Mouse (Mus musculus) hindbrain, embryonic 15.5 days (tissue): ENCODE data around the gene B230217C12Rik. TPM values are rescaled to one million over a fixed set of nuclear protein-coding genes. Genes with fewer than 3 reads are reported as not detected.

Experiments used
- ATAC-seq: fragments of 200-750 bp; cut with Nextera tagmentation; 2 replicates; pipeline ENCODE4 v1.8.0; 2017; ENCODE audit warnings: low read depth, moderate number of reproducible peaks, moderate TSS enrichment; ENCODE audit not compliant: low FRiP score
- H3K27ac ChIP-seq: fragments of 300-500 bp; sonication (generic); replicated peaks from 2 replicates; pipeline ENCODE4 v1.5.1; 2015; ENCODE audit warnings: mild to moderate bottlenecking, inconsistent platforms
- H3K27me3 ChIP-seq: fragments of 300-500 bp; sonication (generic); 2 replicates; pipeline ENCODE4 v1.6.1; 2015; ENCODE audit warnings: control low read depth, inconsistent platforms
- H3K36me3 ChIP-seq: fragments of 300-500 bp; sonication (generic); 2 replicates; pipeline ENCODE4 v1.6.1; 2015; ENCODE audit warnings: control low read depth, inconsistent platforms
- H3K4me1 ChIP-seq: fragments of 300-500 bp; sonication (generic); replicated peaks from 2 replicates; pipeline ENCODE4 v1.6.1; 2015; ENCODE audit warnings: control low read depth, inconsistent platforms
- H3K4me2 ChIP-seq: fragments of 300-500 bp; sonication (generic); 2 replicates; pipeline ENCODE4 v1.6.1; 2015; ENCODE audit warnings: moderate library complexity, mild to moderate bottlenecking, inconsistent platforms
- H3K4me3 ChIP-seq: fragments of 300-500 bp; sonication (generic); 2 replicates; pipeline ENCODE4 v1.5.1; 2015; ENCODE audit warnings: mild to moderate bottlenecking, inconsistent platforms
- H3K9ac ChIP-seq: fragments of 300-500 bp; sonication (generic); 2 replicates; pipeline ENCODE4 v1.6.1; 2015; ENCODE audit warnings: inconsistent platforms
- H3K9me3 ChIP-seq: fragments of 300-500 bp; sonication (generic); 2 replicates; pipeline ENCODE4 v1.6.1; 2016; ENCODE audit warnings: control low read depth, inconsistent platforms
- WGBS: fragments of 180-500 bp; shearing (Covaris S2); methylation state at CpG from one replicate; pipeline ENCODE4 v1.1.7; 2015; 5-methylcytosine and 5-hydroxymethylcytosine counted together
- polyA plus RNA-seq: library from polyadenylated mRNA; unstranded; fragments of >200 nt; fragmentation: Nextera tagmentation; extraction: Ambion mirVana; gene quantifications from 2 replicates; pipeline ENCODE4 v1.2.1, GENCODE M21; 2015

Gene B230217C12Rik
- 32.4 and 38.8 TPM in 2 replicates for polyA plus RNA-seq

DNA sequence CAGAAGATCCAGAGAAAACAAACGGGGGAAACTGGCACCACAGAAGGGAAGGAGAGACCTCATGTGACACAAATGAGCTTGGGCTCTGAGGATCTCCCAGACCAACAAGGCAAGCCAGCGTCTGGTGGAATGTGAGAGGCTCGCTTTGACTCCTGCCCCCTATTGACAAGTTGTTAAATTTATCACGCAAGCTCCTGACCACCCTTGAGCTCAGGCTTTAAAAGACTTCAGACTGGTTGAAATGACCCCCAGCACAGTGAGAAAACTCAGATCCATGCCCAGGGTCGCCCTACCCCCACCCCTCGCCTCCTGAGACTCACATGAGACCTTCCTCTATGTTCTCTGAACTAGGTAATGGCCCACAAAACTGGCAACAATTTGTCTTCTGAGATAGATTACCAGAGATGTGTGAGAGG is at the start of gene B230217C12Rik:
TSS of gene B230217C12Rik (plus strand) at position 242 of the 416 bp plus-strand sequence.
- no peaks in the 10 kb centered on the region for H3K9me3 ChIP-seq
- under 1% methylated on average over 6 of the region's 6 CpGs for WGBS
- peak within 1 kb of the TSS; percentile 92 for H3K27ac ChIP-seq
- peak within 1 kb of the TSS; percentile 55 for H3K4me2 ChIP-seq
- peak within 1 kb of the TSS; percentile 48 for H3K4me3 ChIP-seq
- H3K36me3 ChIP-seq, result peaks cover 17% of the 10 kb centered on the region
- peaks cover 17% of the 10 kb centered on the region for H3K4me1 ChIP-seq
- no peaks in the 10 kb centered on the region for H3K27me3 ChIP-seq
- H3K9ac ChIP-seq, result peak within 1 kb of the TSS; percentile 68
- peak; percentile 70 for ATAC-seq

DNA sequence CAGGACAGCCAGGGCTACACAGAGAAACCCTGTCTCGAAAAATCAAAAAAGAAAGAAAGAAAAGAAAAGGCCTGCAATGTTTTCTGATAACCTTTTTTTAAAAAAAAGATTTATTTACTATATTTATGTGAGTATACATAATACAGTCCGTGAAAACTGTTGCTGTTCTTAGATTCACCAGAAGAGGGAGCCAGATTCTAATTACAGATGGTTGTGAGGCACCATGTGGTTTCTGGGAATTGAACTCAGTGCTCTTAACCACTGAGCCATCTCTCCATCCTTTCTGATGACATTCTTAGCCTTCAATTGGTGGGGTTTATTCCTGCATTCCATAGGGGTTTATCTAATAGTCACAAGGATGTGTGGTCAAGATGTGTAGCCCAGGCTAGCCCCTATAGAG is 47.4 kb upstream of the B230217C12Rik start:
- no peak for ATAC-seq
- H3K36me3 ChIP-seq, result no peaks in the 10 kb centered on the region
- H3K4me1 ChIP-seq, result peaks cover under 1% of the 10 kb centered on the region
- no peak overlapping the region for H3K4me3 ChIP-seq
- H3K4me2 ChIP-seq, result no peak overlapping the region
- no peaks in the 10 kb centered on the region for H3K27me3 ChIP-seq
- H3K27ac ChIP-seq, result no peak overlapping the region
- WGBS, result 8% methylated on average over 2 of the region's 2 CpGs
- no peaks in the 10 kb centered on the region for H3K9me3 ChIP-seq
- no peak overlapping the region for H3K9ac ChIP-seq

- peaks cover 17% of the 10 kb centered on the region for H3K4me1 ChIP-seq
- H3K4me2 ChIP-seq, result 0 out of 2 replicates have a peak overlapping the region, but pooled peaks have one; percentile 15
- H3K4me3 ChIP-seq, result no peak overlapping the region
- 4% methylated on average over 6 of the region's 6 CpGs for WGBS
- ATAC-seq, result no peak
- H3K9me3 ChIP-seq, result no peaks in the 10 kb centered on the region
- H3K9ac ChIP-seq, result no peak overlapping the region
- 0 out of 2 replicates have a peak overlapping the region, but pooled peaks have one; percentile 7 for H3K27ac ChIP-seq
- H3K27me3 ChIP-seq, result no peaks in the 10 kb centered on the region
- H3K36me3 ChIP-seq, result no peaks in the 10 kb centered on the region
Observed at GRCm38 (mm10) chr11:97796910-97797309, 43.7 kb upstream of the B230217C12Rik start.

DNA sequence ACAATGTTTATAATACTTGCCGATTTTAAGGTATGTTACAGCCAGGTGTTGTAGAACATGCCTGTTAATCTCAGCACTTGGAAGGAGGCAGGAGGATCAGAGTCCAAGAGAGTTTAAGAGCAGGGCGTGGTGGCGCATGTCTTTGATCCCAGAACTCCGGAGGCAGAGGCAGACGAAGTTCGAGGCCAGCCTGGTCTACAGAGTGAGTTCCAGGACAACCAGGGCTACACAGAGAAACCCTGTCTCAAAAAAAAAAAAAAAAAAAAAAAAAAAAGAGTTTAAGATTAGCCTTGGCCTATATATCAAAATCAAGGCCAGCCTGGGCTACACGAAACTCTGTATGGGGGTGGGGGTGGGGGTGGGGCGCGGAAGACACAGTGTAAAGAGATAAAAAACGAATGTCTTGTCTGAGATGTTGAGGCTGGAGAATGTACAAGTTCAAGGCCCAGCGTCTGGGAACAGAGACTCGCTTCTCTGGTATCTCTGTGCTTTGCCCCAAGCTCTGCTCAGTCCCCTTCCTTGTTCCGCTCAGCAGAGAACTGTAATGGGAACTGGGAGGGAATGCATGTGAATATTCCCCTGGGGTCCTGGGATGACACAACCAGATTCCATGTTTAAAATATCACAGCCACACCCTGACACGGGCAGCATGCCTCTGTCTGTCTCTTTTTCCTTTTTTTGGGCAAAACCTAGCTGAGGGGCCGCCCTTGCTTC is 43.1 kb upstream of the B230217C12Rik start:
- H3K9ac ChIP-seq, result no peak overlapping the region
- H3K4me2 ChIP-seq, result peak overlapping the region; percentile 83
- H3K36me3 ChIP-seq, result no peaks in the 10 kb centered on the region
- no peak for ATAC-seq
- H3K27me3 ChIP-seq, result no peaks in the 10 kb centered on the region
- no peaks in the 10 kb centered on the region for H3K9me3 ChIP-seq
- H3K4me1 ChIP-seq, result peaks cover 23% of the 10 kb centered on the region
- H3K27ac ChIP-seq, result peak overlapping the region; percentile 97; the same call in 1 of the 2 replicates
- 60% methylated on average over 15 of the region's 15 CpGs for WGBS
- H3K4me3 ChIP-seq, result peak overlapping the region; percentile 94

- H3K4me2 ChIP-seq, result peak overlapping the region; percentile 83
- H3K36me3 ChIP-seq, result no peaks in the 10 kb centered on the region
- no peaks in the 10 kb centered on the region for H3K9me3 ChIP-seq
- 35% methylated on average over 8 of the region's 8 CpGs for WGBS
- peak overlapping the region; percentile 94 for H3K4me3 ChIP-seq
- ATAC-seq, result no peak
- H3K27me3 ChIP-seq, result no peaks in the 10 kb centered on the region
- H3K27ac ChIP-seq, result peak overlapping the region; percentile 97
- H3K4me1 ChIP-seq, result peaks cover 27% of the 10 kb centered on the region
- no peak overlapping the region for H3K9ac ChIP-seq
Observed at GRCm38 (mm10) chr11:97798083-97798435, 42.5 kb upstream of the B230217C12Rik start.

DNA sequence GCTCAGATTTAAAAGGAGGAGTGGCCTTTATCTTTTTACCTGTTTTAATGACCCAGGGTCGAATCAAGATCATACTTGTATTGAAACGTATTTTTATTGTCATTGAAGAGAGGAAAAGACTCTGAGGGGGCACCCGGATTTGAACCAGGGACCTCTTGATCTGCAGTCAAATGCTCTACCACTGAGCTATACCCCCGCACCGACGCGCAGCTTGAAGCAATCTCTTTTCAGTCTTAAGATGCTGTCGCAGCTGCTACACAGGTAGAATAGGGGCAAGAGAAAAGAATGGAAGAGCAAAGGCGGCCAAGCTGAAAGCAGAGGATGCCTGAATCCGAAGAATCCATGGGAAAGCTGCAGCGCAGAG is 41.8 kb upstream of the B230217C12Rik start, which contains the start of gene Lasp1:
TSS of gene Lasp1 (plus strand) at position 219 of the 364 bp plus-strand sequence.
- no peaks in the 10 kb centered on the region for H3K9me3 ChIP-seq
- no peaks in the 10 kb centered on the region for H3K27me3 ChIP-seq
- peak within 1 kb of the TSS; percentile 94 for H3K4me3 ChIP-seq
- peak; percentile 71 for ATAC-seq
- H3K4me2 ChIP-seq, result peak within 1 kb of the TSS; percentile 83
- H3K9ac ChIP-seq, result peak within 1 kb of the TSS; percentile 97
- WGBS, result under 1% methylated on average over 11 of the region's 11 CpGs
- H3K36me3 ChIP-seq, result no peaks in the 10 kb centered on the region
- peaks cover 34% of the 10 kb centered on the region for H3K4me1 ChIP-seq
- peak within 1 kb of the TSS; percentile 97 for H3K27ac ChIP-seq

GRCm38 (mm10) chr11:97799146-97799993 is 41.2 kb upstream of the B230217C12Rik start:
- H3K4me1 ChIP-seq, result peaks cover 40% of the 10 kb centered on the region
- H3K4me3 ChIP-seq, result peak overlapping the region; percentile 94
- H3K36me3 ChIP-seq, result no peaks in the 10 kb centered on the region
- under 1% methylated on average over 59 of the region's 71 CpGs for WGBS
- ATAC-seq, result peak; percentile 86
- H3K27me3 ChIP-seq, result no peaks in the 10 kb centered on the region
- H3K9me3 ChIP-seq, result no peaks in the 10 kb centered on the region
- H3K9ac ChIP-seq, result peak overlapping the region; percentile 97
- H3K27ac ChIP-seq, result peak overlapping the region; percentile 97
- H3K4me2 ChIP-seq, result peak overlapping the region; percentile 83

GRCm38 (mm10) chr11:97799994-97800690 is 40.4 kb upstream of the B230217C12Rik start:
- Histone ChIP-seq H3K4me1 (peaks cover 47% of the 10 kb centered on the region), H3K36me3 (no peaks in the 10 kb centered on the region), H3K4me3 (peak overlapping the region; percentile 94), H3K27me3 (no peaks in the 10 kb centered on the region), H3K9me3 (no peaks in the 10 kb centered on the region), H3K4me2 (peak overlapping the region; percentile 83), H3K27ac (peak overlapping the region; percentile 97), H3K9ac (peak overlapping the region; percentile 97)
- ATAC-seq, result peak; percentile 52
- WGBS, result 0% methylated on average over 20 of the region's 43 CpGs

GRCm38 (mm10) chr11:97800691-97801408 is 39.7 kb upstream of the B230217C12Rik start:
- H3K4me1 ChIP-seq, result peaks cover 54% of the 10 kb centered on the region

DNA sequence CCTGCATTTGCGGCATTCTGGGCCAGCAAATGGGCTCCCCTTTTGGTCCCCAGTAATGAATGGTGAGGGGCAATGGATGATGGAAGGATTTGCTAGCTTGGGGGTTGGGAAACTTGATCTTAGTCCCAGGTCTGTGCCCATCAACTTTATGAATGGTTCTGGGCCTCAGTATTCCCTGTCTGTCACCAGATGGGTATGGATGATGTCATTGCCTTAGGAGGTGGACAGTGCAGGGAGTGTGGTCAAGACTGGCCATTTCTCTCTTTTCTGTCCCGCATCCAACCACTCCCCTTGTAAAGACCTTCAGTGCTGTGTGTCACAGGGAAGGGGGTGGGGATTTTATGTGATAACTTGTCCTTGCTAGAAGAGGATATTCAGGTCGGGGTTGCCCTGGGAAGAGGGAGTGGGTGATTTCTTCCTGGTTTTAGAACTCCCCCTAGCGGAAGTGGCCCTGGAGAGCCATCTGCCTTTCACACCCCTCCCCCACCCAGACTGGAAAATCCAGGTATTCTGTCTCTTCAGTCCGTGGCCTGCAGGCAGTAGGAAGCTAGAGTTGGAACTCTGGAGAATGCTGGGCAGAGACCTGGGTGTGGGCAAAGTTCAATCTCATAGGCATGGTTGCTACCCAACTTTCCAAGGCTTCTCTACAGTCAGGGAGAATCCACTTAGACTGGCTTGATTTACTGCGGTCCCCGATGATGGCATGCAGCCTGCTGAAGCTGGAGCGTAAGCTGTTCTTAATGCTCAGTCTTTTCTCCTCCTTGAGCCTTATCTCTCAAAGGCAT is 39.0 kb upstream of the B230217C12Rik start:
- Histone ChIP-seq H3K4me1 (peaks cover 62% of the 10 kb centered on the region), H3K4me2 (peak overlapping the region; percentile 83), H3K27ac (peak overlapping the region; percentile 97), H3K27me3 (no peaks in the 10 kb centered on the region), H3K9me3 (no peaks in the 10 kb centered on the region), H3K36me3 (no peaks in the 10 kb centered on the region), H3K4me3 (peak overlapping the region; percentile 94), H3K9ac (peak overlapping the region; percentile 97)
- no peak for ATAC-seq
- 37% methylated on average over 8 of the region's 8 CpGs for WGBS

More at GRCm38 (mm10) chr11:97800691-97801408, 39.7 kb upstream of the B230217C12Rik start:
- Histone ChIP-seq H3K9ac (peak overlapping the region; percentile 97), H3K4me2 (peak overlapping the region; percentile 83), H3K4me3 (peak overlapping the region; percentile 94), H3K36me3 (no peaks in the 10 kb centered on the region), H3K27ac (peak overlapping the region; percentile 97), H3K9me3 (no peaks in the 10 kb centered on the region), H3K27me3 (no peaks in the 10 kb centered on the region)
- ATAC-seq, result no peak
- whole genome bisulfite sequencing, result 9% methylated on average over 17 of the region's 17 CpGs
